Mouse (Mus musculus) ES-Bruce4 (cell line): ENCODE data around the gene Cdh23. TPM values are rescaled to one million over a fixed set of nuclear protein-coding genes. Genes with fewer than 3 reads are reported as not detected.

Experiments
- H3K27ac ChIP-seq: 2 replicates; pipeline ENCODE4 v1.5.1; 2012; ENCODE audit warnings: low read length, inconsistent platforms; ENCODE audit not compliant: insufficient read depth
- H3K27me3 ChIP-seq: 2 replicates; pipeline ENCODE4 v1.6.1; 2012; ENCODE audit warnings: mild to moderate bottlenecking, low read length, inconsistent platforms; ENCODE audit not compliant: control insufficient read depth, poor library complexity, insufficient read depth, severe bottlenecking
- H3K36me3 ChIP-seq: 2 replicates; pipeline ENCODE4 v1.6.1; 2012; ENCODE audit warnings: inconsistent platforms, mild to moderate bottlenecking, low read length, moderate library complexity; ENCODE audit not compliant: control insufficient read depth, poor library complexity, insufficient read depth, severe bottlenecking
- H3K4me1 ChIP-seq: one replicate; pipeline ENCODE4 v1.8.1; 2011; ENCODE audit warnings: low read length; ENCODE audit not compliant: control insufficient read depth, insufficient read depth
- H3K4me3 ChIP-seq: 2 replicates; pipeline ENCODE4 v1.5.1; 2011; ENCODE audit warnings: low read depth, mild to moderate bottlenecking, low read length
- H3K9ac ChIP-seq: 2 replicates; pipeline ENCODE4 v1.6.1; 2012; ENCODE audit warnings: low read depth, mild to moderate bottlenecking, inconsistent platforms; ENCODE audit not compliant: poor library complexity, severe bottlenecking
- H3K9me3 ChIP-seq: replicated peaks from 2 replicates; pipeline ENCODE4 v1.6.1; 2012; ENCODE audit warnings: mild to moderate bottlenecking, low read length, inconsistent platforms; ENCODE audit not compliant: control insufficient read depth, poor library complexity, insufficient read depth, severe bottlenecking
- CTCF ChIP-seq: IDR thresholded peaks from one replicate; pipeline ENCODE4 v1.8.1; 2011; ENCODE audit warnings: low read depth, low read length
- EP300 ChIP-seq: IDR thresholded peaks from 2 replicates; pipeline ENCODE4 v1.6.1; 2011; ENCODE audit warnings: low read depth, low read length; ENCODE audit not compliant: insufficient read depth
- POLR2A ChIP-seq: IDR thresholded peaks from one replicate; pipeline ENCODE4 v1.8.1; 2011; ENCODE audit warnings: low read length; ENCODE audit not compliant: insufficient read depth
- polyA plus RNA-seq: library from polyadenylated mRNA; stranded (reverse); fragments of >200 nt; gene quantifications from 2 replicates; pipeline ENCODE4 v1.2.4, GENCODE M21; 2011; ENCODE audit warnings: low read depth; ENCODE audit not compliant: missing spikeins, insufficient read depth, insufficient read length

Gene Cdh23
- polyA plus RNA-seq, 1 experiment = 0.33 TPM

DNA sequence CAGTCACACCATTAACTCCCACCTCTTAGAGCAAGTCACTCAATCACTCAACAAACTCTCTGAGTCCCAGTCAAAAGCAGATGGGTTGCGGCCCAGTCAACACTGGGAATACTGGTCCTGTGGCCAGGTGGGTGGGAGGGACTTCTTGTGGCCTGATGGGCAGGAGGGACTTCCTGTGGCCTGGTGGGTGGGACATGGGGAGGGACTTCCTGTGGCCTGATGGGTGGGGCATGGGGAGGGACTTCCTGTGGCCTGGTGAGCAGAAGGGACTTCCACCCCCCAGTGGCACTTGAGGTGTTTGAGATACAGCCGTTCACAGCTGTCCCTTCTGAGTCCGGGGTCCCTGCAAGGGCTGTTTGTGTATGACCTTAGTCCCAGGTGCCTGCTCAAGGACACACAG, 27.7 kb downstream of the Cdh23 start:
- Histone ChIP-seq H3K27ac (no peak overlapping the region), H3K9ac (no peak overlapping the region), H3K27me3 (no peaks in the 10 kb centered on the region), H3K4me1 (no peaks in the 10 kb centered on the region), H3K4me3 (no peak overlapping the region), H3K9me3 (no peaks in the 10 kb centered on the region), H3K36me3 (no peaks in the 10 kb centered on the region)
- TF ChIP-seq CTCF (no peak), POLR2A (no peak), EP300 (no peak)

GRCm38 (mm10) chr10:60660986-60661385, 35.3 kb downstream of the Cdh23 start:
- no peak for TF ChIP-seq POLR2A
- TF ChIP-seq CTCF = no peak
- no peak for TF ChIP-seq EP300
- H3K4me3 ChIP-seq = no peak overlapping the region
- H3K9me3 ChIP-seq = no peaks in the 10 kb centered on the region

GRCm38 (mm10) chr10:60659450-60660020, 36.8 kb downstream of the Cdh23 start:
- Histone ChIP-seq H3K4me1 (no peaks in the 10 kb centered on the region), H3K27me3 (no peaks in the 10 kb centered on the region), H3K36me3 (no peaks in the 10 kb centered on the region), H3K9me3 (no peaks in the 10 kb centered on the region), H3K9ac (no peak overlapping the region), H3K27ac (no peak overlapping the region), H3K4me3 (no peak overlapping the region)
- TF ChIP-seq CTCF (no peak), POLR2A (no peak), EP300 (no peak)

More at GRCm38 (mm10) chr10:60660986-60661385, 35.3 kb downstream of the Cdh23 start:
- H3K36me3 ChIP-seq = no peaks in the 10 kb centered on the region
- no peaks in the 10 kb centered on the region for H3K27me3 ChIP-seq
- no peak overlapping the region for H3K9ac ChIP-seq
- no peaks in the 10 kb centered on the region for H3K4me1 ChIP-seq
- no peak overlapping the region for H3K27ac ChIP-seq

DNA sequence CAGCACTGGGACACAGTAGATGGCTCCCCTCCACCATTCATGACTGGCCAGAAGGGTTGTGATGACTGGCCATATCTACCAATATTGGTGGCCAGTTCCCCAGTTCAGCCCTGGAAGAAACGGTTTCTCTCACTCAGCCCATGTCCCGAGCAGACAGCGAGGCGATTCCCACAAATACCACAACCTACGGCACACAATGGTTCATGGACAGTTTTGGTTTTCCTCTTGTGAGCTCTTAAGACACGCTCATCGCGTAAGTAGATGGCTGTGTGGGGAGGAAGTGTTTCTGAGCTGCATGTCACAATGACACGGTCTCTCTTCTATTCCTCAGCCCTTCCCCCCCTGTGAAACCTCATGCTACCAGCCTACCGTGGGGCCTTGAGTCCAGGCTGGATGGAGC, 38.1 kb downstream of the Cdh23 start:
- no peak overlapping the region for H3K9ac ChIP-seq
- TF ChIP-seq CTCF = no peak
- H3K9me3 ChIP-seq = no peaks in the 10 kb centered on the region
- H3K4me3 ChIP-seq = no peak overlapping the region
- no peaks in the 10 kb centered on the region for H3K27me3 ChIP-seq
- H3K36me3 ChIP-seq = no peaks in the 10 kb centered on the region
- H3K4me1 ChIP-seq = no peaks in the 10 kb centered on the region
- H3K27ac ChIP-seq = no peak overlapping the region

DNA sequence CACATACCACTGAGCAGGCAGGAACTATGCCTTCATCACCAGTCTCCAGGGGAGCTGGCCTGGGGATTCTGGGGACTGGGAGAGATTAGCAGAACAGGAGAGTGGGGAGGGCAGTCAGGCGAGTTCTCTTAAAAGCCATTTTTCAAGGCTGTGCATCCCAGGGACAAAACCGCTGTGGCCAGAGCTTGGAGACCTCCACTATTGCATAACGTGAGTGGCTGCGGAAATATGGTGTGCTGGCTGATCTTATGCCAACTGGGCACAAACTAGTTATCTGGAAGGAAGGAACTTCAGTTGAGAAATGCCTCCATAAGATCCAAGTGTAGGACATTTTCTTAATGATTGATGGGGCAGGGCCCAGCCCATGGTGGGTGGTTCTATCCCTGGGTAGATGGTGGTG, 42.6 kb downstream of the Cdh23 start:
- no peak for TF ChIP-seq POLR2A
- no peak for TF ChIP-seq CTCF
- no peak for TF ChIP-seq EP300
- Histone ChIP-seq H3K9me3 (no peaks in the 10 kb centered on the region), H3K4me1 (no peaks in the 10 kb centered on the region), H3K9ac (no peak overlapping the region), H3K27me3 (no peaks in the 10 kb centered on the region), H3K36me3 (no peaks in the 10 kb centered on the region), H3K4me3 (no peak overlapping the region), H3K27ac (no peak overlapping the region)

GRCm38 (mm10) chr10:60653106-60653505, 43.2 kb downstream of the Cdh23 start:
- Histone ChIP-seq H3K9me3 (no peaks in the 10 kb centered on the region), H3K4me3 (no peak overlapping the region)

More at GRCm38 (mm10) chr10:60653106-60653505, 43.2 kb downstream of the Cdh23 start:
- TF ChIP-seq CTCF (no peak), EP300 (no peak), POLR2A (no peak)
- Histone ChIP-seq H3K27me3 (no peaks in the 10 kb centered on the region), H3K4me1 (no peaks in the 10 kb centered on the region), H3K27ac (no peak overlapping the region), H3K36me3 (no peaks in the 10 kb centered on the region), H3K9ac (no peak overlapping the region)
